Mouse (Mus musculus) spleen, postnatal 36 days (tissue): ENCODE results near the gene Eftud2.

Experiments
- DNase-seq, 2 experiments: peaks; one replicate each; pipeline ENCODE4 v3.0.0; 2022; ENCODE audit warnings: low spot score in 2 of 2, mixed read lengths in 1 of 2

The Eftud2 gene

DNA sequence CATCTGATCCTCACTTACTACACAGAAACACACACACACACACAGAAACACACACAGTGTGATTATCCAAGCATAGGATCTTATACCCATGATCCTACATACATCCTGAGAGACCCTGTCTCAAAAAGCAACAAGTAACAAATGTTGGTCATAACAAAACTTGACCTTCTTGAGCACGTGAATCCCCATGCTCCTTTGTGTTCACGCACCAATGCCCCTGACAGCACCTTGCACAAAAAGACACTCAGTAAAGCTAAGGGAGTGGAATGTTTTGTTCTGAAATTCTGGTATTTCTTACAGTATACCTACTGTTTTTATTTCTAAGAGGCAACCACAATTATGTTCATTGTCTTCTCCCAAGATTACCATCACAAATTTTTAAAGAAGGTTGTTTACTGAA, 1.2 kb downstream of the Eftud2 start:
- DNase-seq = no peak

DNA sequence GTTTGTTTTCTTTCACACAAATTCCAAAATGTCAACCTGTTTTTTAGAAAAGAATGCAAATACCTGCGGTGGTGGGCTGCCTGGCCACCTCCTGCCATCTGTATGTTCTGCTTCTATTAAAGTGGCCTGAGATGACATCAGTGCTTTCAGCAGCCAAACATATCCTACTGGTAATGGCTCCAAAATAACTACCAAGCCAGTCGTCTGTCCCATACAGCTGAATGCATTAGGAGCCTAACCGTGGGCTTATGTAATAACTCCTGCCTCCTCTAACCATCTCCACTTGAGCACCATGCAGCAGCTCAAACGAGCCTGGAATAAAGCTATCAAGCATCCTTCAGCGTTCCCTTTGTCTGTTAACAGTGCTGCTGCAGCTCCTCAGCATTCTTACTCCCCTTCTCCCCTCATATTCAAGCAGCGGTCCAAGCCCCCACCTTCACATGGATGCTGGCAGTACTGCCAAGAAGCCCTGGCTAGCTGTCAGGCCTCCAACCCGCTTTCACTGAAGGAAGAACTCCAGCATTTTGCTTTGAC, 5.9 kb downstream of the Eftud2 start:
- DNase-seq = no peak

DNA sequence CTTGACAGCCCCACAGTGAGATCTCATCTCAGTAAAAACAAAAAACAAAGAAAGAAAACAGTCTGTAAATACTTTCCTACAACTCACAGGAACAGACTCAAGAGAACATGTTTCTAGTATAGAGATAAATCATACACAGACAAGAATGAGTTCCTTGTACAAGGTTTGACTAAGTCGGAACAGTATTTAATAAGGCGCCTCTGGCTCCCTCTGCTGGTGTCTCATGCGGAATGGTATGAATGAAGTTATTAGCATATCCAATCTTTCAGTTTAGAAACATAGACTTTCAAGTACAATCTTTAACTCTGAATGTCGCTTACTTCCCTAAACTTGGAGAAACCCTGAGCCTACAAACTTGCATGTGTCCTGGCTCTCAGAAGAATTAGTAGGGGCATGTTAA, 16.5 kb downstream of the Eftud2 start:
- DNase-seq = peak in 1 of 2 experiments; percentile 28

- DNase-seq = no peak
Measured at GRCm38 (mm10) chr11:102859933-102860332, 20.9 kb downstream of the Eftud2 start.

DNA sequence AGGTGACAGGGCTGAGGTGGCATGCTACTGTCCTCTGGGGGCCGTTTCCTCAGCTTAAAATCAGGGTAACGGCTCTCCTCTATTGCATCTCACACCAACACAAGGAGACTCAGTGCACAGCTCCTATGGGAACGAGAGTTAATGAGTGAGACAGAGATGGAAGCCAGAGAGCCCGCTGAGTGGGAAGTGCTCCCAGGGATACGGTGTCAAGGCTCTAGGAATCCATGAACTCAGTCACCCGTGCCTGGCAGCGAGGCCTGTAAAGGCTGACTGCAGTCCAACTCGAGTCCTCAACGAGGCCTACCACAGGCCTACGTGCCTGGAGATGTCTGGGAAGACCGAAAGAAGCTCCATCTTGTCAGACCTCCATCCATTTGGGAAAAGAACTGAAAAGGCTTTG, 21.8 kb downstream of the Eftud2 start:
- no peak for DNase-seq

DNA sequence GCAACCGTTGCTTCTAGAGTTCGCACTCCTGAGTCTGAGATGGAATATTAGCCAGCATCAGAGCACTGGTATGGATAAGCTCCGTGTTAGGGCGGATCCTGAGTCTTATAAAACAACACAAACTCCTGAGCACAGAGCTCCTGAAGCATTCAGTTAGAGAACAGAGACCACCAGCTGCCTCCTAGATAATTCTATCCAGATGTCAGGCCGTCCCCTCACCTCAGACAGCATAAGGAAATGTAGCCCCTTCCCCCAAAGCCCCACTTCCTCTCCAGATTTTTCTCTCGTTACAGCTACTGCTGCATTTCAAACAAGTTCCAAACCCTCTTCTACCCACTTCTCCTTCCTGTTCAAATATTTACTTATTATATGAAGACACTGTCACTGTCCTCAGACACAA, 24.8 kb downstream of the Eftud2 start:
- no peak for DNase-seq

DNA sequence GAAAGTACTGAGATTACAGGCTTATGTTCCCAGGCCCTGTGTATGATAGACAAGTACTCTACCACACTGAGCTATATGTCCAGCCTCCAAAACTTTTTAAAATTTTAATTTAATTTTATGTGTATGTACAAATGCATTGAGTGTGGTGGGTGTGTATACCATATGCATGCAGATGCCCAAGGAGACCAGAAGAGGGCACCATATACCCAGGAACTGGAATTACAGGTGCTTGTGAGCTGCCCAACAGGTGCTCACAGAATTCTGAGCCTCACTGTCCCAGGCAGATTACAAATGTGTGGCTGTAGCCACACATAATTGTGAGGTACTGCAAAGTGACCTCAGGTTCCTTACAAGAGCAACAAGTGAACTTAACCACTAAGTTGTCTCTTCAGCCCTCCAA, 27.0 kb downstream of the Eftud2 start:
- DNase-seq = no peak

DNA sequence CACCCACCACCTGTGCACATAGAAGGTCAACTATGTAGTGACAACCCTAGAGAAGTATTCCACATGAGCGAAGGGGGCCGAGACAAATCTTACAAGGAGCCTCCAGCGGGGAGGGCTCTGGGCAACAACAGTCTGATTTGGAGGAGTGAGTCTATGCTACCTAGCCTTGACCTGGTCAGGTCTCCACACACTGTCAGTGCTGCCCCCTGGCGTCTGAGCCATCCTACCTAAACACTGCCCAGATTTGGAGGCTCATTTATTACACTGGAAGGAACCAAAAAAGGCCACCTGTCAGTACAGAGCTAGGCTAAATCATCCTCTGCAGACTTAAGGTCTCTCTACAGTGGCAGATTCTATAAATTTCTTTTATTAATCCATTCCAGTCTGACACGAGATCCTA, 28.9 kb downstream of the Eftud2 start:
- DNase-seq = peak; percentile 8 to 9

DNA sequence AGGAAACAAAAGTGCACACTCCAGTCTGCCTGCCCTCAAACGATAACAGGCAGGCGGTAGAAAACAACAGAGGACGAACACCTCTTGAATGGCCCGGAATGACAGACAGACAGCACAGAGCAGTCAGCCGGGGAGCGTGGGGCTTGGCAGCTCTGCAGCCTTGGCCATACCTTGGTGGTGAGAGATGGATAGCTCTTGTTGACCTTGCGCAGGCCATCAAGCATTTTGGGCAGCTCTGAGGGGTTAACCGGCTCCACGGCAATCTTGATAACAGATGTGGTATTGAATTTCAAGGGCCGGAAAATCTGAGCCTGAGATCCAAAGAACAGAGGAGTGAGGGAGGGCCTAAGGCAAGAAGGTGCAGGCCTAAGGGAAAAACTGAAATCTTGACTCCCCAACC, 34.9 kb downstream of the Eftud2 start:
- DNase-seq = no peak

DNA sequence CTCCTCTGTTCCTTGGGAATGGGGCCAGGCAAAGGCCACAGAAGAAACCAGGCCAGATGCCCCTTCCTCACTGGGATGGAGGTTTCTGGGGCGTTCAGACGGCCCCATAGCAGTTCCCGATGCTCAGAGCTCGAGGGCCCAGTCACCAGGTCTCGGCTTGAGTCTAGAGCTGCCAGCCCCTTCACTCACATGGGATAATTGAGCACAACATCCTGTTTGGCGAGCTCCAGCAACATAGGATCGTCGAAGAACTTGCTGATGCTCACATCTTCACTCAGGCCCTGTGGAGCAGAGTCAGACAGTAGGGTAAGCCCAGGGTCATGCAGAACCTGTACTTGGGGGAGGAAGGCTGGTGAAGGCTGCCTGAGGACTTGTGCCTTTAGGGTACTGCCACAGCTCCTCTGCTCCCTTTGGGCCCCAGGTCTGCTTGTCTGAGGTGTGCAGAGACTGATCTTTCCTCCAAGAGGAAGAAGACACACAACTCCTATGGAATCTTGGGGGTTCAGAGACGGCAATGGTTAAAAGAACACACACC, 42.1 kb downstream of the Eftud2 start:
- DNase-seq = no peak

DNA sequence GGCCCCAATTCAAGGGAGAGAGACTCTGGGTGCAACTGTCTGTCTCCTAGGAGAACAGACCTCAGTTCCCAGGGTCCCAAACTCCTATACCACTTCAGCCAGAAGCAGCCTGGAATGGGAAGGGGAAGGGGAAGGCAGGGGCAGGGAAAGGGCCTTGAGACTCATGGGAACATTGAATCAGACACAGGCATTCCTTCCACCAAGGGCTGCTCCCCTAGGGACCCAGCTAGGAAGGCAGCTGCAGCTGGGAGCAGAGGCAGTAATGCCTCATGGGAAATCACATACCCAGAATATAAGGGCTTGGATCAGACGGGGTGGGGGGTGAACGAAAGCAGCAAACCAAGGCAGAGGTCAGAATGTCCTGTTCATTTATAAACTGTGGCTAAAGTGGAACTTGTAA, 42.7 kb downstream of the Eftud2 start:
- DNase-seq = no peak

- DNase-seq = no peak
Measured at GRCm38 (mm10) chr11:102837385-102837784, 43.4 kb downstream of the Eftud2 start.

DNA sequence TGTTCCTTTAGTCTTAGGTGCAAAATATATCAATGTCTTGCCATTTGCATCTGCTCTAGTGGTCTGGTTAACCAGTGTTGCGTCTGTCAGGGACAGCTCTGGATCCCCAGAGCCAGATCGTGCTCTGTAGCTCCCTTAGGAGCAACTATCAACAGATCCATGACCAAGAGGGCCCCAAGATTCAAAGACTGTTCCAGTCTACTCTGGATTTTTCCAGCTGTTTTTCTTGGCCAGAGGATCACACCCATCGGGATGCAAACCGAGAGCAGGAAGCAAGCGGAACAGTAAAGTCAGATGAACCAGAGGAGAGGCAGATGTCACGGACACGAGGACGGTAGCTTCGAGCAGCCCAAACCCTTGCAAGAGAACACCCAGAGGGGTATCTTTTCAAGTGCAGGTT, 44.6 kb downstream of the Eftud2 start:
- no peak for DNase-seq

- DNase-seq = no peak
Measured at GRCm38 (mm10) chr11:102835549-102835948, 45.2 kb downstream of the Eftud2 start, which contains the start of gene Higd1b. Higd1b (plus strand) TSS chr11:102835849.

GRCm38 (mm10) chr11:102834219-102834618, 46.6 kb downstream of the Eftud2 start:
- no peak for DNase-seq

GRCm38 (mm10) chr11:102832700-102833297, 48.0 kb downstream of the Eftud2 start:
- no peak for DNase-seq

- DNase-seq = no peak
Measured at GRCm38 (mm10) chr11:102830276-102830675, 50.5 kb downstream of the Eftud2 start.

DNA sequence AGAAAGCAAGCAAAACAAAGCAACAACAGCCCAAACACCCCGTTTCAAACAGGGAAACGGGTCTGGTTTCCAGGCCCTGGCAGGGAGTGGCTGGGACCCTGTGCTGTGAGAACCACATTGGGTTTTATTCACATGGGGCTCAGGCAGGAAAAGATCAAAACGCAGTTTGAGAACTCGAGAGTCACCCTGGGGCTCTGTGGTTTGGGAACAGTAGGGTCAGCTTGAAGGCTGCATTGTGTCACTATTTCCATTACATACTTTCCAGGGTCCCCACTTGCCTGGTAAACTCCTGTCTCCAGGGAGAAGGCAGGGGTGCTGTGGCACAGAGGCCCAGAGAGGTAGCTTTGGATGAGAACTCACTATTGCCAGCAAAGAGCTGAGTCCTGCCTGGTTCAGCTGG, 53.7 kb downstream of the Eftud2 start:
- DNase-seq = no peak

DNA sequence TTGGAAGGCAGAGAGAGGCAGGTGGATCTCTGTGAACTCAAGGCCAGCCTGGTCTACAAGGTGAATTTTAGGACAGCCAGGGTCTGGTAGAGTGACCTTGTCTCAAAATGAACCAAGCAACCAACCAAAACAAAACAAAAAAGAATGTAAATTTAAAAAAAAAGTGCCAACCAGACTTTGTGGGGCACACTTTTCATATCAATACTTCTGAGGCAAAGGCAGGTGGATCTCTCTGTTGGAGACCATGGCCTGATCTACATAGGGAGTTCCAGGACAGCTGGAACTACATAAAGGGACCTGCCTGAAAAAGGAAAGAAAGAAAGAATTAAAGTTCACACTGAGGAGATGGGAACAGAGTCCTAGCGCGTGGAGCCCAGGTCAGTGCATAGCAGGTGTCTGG, 54.3 kb downstream of the Eftud2 start:
- no peak for DNase-seq

DNA sequence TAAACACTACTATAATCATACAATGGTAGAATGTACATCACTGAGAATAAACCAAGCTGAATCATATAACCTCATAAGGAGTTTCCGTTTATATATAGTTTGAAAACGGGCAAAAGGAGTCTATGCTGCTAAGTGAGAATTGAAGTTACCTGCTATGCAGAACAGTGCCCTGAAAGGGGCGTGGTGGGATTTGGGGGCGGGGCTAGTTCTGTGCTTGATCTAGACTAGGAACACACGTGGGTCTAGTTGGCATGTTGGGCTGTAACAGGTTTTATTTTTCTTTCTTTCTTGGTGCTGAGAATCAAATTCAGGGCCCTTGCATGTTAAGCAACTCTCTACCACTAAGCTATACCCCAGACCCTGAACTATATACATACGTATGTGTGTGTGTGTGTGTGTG, 59.6 kb downstream of the Eftud2 start:
- no peak for DNase-seq

DNA sequence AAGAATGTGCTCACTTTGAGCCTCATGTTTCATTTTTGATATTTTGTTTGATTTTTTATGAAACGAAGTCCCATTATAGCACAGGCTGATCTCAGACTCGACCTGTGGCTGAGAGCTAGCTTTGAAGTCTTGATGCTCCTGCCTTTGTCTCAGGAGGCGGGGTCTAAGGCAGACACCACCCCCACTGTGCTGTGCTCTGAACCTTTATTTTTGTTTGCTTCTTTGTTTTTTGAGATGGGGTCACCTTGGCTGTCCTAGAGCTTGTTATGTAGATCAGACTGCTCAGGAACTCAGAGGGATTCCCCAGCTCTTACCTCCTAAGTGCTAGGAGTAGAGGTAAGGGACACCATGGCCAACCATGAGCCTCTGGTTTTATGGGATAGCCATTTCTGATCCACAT, 60.4 kb downstream of the Eftud2 start:
- DNase-seq = no peak

- DNase-seq = no peak
Measured at GRCm38 (mm10) chr11:102819783-102820385, 60.9 kb downstream of the Eftud2 start.

DNA sequence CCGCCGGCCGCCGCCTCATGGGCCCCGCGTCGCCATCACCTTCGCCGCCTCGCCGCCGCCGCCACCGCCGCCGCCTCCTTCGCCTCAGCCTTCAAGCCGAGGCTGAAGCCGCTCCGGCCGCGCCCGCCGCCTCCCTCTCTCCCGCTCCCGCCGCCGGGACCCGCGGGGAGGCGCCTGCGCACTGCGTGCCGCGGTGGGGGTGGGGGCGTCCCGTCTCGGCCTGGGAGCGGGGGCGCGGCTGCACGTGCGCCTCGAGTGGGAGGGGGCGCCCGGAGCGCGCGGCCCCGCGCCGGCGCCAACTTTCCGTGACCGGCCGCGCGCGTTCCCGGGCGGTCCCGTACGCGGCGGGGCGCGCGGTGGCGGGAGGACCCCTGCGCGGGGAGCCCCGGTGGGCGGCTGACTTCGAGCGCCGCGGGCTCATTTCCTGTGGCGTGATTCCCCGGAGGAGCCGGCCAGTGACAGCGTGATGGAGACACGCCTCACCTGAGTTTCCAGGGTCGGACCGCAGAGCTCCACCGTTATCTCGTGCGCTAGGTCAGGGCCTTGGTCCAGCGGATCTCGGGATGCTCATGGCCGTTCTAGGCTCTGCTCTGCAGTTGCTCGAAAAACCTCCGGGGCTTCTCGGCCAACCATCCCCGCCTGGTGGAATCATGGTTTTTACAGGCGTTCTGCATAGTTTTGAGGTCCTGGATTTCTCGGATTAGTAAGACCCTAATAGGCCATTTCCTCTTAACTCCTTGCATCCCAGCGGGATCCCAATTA, 61.6 kb downstream of the Eftud2 start, which contains the start of gene Gjc1:
Gene Gjc1, minus strand, starts transcription at position 680 of the 762 bp plus-strand sequence.
- DNase-seq = peak in 1 of 2 experiments; percentile 2
